Mouse (Mus musculus) thymus, postnatal 4 days (tissue): ENCODE measurements at regions not wholly inside any gene's neighbourhood (a gene's known extent, or its start where the extent isn't known, plus 50 kb on each side); places are given as distances from the start of the nearest gene placed in this dataset.

Source experiments
- DNase-seq: peaks from one replicate; pipeline ENCODE4 v3.0.0; 2021

DNA sequence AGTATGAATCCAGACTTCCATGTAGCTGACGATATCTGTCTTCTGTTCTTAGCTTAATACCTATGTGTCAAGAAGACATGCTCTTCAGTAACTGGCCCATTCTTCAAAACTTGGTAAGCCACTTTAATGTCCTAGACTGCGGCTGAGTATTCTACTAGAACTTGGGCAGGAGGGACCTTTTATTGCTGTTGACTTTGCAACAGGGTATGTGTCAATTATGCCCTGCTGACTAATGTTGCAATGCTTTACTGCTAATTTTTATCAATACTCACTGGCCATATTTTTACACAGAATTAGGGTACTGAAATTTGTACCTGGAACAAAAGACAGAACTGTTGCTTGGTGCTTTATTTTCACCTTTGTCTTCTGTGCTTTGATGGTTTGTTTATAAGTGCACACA lies 746.9 kb downstream of the Ppargc1a start:
- no peak for DNase-seq

DNA sequence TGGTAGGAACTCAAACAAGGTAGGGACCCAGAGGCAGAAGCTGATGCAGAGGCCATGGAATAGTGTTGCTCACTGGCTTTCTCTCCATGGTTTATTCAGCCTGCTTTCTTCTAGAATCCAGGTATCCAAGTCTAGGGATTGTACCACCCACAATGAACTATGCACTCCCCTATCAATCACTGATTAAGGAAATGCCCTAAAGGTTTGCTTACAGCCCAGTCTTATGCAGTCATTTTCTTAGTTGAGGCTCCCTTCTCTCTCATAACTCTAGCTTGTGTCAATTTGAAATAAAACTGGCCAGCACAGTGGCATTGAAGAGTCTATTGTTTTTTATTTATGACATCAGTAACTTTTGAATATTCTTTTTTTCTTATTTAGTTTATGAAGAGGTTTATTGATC lies 747.6 kb downstream of the Ppargc1a start:
- DNase-seq: no peak

DNA sequence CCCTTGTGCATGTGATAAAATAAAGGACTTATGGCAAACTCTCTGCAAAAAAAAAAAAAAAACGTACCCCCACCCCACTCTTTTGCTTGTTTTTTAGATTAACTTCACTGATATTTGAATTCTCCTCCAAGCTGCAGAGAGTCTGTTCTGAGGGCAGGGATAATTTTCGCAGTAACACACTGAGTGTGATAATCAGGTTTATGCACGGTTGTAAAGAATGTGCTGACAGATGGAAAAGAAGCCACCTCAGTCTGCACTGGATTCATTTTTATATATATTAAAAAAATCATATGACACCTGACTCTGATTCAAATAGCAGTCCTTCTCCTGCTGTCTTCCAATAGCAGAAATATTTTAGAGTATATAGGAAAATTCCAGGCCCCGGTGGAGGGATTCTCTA lies 736.5 kb upstream of the Adgra3 start:
- DNase-seq: no peak

DNA sequence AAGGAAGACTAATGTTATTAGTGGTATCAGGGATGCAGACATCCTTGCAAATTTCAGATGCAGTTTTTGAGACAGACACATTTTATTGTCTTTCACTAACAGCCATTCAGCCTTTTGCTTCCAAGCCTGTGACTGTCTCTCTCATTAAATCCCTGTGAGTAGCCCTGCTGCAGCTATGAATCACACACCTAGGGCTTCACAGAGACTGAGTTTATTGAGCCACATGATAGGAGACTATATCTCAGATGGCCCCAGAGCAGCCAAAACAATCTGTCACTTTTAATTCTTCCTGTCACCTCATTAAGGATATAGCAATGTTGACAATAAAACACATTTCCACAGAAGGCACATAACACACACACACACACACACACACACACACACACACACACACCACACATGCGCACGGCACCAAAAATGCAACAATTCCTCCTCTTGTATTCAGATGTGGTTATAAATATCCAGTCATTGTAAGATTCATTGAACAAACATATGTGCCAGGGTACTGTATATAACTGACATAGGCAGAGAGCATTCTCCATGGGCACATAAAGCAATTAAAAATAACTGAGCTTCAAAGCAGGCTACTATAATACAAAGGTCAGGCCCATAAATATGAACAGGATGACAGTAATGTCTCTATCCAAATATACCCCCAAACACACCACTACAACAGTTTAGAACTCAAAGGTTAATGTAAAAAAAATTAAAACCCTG lies 735.8 kb upstream of the Adgra3 start:
- no peak for DNase-seq

DNA sequence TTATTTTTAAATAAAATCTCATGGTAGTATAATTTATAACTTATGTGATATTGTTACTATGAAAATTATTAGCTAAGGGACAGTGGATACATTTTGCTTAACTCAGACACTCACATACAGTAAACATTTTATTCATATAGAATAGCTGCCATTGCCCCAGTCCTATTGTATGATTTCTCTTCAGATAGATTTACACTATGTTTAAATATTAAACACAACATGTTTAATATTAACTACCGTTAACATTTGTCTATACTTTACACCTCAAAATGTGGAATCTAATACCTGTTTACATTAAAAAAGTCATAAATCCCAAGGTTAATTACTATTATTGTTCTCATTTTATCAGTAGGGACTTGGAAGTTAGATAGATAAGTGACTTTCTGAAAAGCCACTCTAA lies 734.8 kb upstream of the Adgra3 start:
- DNase-seq: no peak

DNA sequence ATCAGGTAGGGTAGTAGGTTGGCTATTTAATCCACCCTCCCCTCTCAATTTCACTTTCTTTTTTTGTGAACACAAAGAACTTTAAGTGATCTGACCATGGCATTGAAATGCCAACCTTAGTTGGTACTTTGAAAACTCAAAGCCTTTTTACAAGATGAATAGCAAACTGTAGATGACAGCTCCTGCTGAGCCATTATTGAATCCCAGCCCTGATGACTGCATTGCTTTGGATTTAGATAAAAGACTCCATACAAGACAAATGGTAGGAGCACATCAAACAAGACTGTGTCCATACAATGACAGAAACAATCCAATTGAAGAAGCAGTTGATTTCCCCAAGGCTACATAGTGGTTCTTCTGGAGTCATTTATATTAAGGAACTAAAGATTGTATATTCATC lies 726.5 kb upstream of the Adgra3 start:
- DNase-seq: no peak

DNA sequence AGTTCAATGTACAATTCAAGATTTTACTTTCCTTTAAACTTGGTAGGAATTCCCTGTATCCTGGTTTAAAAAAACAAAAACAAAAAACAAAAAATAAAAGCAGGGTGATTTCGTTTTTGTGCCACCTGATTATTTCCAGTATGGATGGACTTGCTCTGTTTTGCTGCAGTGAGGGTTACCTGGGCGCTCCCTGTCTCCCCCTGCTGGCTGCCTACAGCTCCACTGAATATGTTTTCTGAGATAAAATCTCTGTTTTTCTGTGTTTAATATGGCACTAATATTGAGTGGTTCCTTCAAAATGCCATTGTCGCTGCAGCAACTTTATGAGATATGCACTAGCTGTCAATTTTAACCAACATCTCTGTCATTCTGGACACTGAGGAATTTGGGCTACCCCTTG lies 720.3 kb upstream of the Adgra3 start:
- DNase-seq: peak; percentile 8

DNA sequence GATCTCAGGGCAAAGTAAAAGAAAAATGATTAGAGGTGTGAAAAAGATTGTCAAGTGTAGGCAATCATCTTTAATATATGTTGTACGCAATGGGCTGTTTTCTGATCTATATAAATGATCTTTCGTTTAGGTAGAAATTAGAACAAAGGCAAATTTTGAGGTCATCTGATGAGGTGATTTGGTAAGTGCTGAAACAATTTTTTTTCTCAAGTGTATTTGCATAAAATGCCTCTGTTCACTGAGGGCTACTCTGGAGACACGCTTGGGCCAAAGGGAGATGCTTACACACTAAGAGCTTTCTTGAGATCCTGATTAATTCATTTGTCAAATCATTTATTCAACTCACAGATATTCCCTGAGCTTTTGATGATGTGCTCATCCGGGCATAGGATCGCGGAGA lies 719.4 kb upstream of the Adgra3 start:
- DNase-seq: no peak

DNA sequence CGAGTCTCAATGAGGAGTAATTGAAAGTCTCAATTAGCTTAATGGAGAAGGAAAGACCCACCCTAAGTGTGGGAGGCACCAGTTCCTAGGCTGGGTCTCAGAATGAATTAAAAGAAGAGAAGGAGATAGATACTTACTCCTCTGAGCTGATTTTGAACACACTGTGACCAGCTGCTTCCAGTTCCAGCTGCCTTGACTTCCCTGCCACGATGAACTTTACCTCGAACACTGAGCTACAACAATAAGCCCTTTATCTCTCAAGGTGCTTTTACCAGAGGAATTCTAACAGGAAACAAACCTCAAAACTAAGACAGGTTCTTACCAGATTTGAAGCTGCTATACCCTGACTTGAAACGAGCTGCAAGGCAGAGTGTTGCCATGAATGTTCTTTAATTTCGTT lies 703.5 kb upstream of the Adgra3 start:
- no peak for DNase-seq

DNA sequence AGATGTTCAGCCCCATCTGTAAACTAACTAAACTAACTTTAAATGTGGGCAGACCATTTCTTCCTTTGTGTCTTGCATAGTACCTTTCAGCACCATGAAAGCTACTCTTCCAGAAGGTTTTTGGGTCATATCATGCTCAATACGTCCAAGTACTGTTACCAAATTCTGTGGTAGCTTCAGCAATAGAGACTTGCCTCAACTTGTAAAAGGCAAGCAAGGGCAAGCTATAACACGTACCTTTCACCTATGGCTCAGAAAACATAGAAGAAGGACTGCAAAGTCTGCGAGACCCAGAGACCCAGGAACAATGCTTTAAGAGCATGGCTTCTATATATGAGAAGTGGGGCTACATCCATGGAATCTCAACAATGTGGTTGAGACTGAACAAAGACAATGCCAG lies 701.6 kb upstream of the Adgra3 start:
- DNase-seq: no peak

DNA sequence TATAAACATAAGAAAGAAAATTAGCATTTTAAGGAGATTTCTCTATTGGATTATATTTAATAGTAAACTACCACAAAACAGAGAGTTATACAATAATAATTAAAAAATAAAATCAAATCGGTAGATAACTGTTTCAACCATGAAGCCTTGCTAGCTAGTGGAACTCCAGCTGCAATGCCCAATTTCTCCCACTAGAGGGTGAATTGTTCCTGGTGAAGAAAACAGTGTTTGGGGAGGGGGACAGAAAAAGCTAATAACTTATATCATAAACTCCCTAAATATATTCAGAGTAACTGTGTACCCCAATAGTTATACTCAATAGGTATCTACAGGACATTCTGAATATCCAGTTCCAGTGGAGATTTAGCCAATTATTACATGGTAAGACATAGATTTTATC lies 694.0 kb upstream of the Adgra3 start:
- DNase-seq: peak; percentile 13

DNA sequence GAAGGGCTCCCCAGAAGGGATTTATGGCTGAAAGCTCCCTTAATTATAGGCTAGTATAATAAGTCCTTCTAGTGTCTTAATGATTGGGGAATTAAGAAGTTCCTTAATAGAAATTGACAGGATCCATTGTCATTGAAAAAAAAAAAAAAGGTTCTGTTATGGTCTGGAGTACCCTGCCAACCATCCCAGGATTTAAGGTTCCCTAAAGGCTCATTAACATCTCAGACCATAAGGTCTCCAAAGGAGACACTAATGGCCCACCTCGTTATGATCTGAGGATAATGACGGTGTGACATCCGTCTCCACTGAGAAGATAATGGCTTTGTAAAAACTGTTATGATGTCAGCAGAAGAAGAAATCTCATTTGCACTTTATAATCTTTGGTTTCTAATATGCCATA lies 692.6 kb upstream of the Adgra3 start:
- DNase-seq: no peak

DNA sequence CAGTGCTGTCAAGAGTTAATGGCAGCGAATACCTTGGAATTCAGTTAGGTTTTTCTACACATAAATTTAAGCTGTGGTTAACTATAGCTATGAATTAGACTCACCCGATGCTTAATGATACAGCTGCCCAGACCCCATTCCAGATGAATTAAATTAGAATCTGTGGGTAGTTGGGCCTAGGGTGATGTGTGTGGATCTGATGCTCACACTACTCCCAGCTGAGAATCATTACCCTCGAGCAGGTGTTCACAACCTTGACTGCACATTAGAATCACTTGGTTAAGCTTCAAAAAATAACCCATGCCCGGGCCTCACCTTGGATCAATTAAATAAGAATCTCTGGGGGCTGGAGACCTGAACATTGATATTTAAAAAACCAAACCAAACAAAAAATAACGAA lies 684.2 kb upstream of the Adgra3 start:
- DNase-seq: no peak

DNA sequence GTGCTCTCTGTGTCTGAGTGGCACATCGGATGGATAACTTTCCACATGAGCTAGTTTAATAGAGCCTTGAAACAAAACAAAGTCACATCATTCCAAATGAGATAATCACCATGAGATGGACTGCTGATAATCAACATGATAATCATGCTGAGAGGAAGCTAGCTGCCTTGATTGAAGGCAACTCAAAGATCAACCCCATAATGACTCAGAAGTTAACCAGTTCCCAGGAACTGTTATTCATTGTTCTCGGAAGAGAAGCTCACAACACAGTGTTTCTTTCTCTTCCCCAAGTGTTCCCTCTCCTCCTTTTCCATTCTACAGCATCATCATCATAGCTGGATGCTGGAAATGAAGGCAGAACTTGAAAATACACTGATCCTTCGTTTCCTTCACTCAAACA lies 674.9 kb upstream of the Adgra3 start:
- DNase-seq: no peak

DNA sequence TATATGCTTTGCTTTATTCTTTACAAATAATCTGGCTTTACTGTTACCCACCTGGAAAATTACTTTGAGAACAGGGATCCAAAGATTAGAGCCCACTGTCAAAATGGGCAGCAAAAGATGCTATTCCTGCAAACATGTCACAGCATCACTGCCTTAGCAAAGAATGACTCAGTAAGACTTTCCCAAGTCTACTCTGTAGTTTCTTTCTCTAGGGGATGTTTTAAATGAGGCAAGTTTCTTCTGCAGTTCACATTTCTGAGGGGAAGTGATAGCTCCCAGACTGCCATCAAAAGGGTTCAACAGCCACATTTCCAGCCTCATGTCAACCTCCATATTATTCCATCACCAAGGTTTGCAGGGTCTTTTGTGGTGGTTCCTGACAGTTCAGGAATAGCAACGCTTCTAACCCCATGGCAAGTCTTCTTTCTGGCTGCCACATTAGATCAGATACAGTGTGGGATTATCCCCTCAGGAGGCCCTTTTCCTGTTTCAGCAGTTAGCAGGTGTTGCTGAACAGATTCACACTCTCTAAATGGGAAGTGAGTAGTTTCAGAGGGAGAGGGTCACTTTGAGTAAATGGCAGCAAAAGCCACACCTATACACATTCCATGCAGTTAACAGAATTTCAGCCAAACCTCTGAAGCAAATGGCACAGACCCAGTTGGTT lies 669.7 kb upstream of the Adgra3 start:
- no peak for DNase-seq

DNA sequence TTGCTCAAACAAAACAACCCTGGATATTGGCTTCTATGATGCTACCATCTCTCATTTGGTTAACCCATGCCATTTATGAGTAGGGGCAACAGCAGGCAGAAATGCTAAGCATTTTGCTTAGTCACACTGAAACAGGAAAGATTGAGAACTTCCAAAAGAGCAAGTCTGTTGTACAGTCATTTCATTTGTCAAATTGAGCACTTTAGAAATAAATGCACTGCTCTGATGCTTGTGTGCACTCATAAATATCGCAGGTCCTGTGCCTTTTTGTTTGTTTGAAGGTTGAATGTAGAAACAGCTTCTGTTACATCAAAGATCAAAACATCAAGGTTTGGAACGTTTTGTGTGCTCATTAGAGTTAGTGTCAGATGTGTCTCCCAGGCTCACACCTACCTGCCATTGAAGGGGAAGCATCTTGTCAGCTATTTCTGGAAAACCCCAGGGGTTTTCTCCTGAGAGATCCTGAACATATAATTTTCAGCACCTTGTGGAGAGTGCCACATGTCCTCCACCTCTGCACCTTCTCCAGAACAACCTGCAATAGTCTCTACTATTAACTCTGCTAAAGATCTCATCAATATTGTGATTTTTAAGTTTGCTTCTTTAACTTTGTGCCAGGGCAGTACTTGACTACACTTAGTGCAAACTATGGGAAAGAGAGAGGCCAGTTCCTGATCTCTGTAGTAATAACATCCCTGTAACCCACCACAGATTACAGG lies 648.3 kb upstream of the Adgra3 start:
- DNase-seq: no peak

DNA sequence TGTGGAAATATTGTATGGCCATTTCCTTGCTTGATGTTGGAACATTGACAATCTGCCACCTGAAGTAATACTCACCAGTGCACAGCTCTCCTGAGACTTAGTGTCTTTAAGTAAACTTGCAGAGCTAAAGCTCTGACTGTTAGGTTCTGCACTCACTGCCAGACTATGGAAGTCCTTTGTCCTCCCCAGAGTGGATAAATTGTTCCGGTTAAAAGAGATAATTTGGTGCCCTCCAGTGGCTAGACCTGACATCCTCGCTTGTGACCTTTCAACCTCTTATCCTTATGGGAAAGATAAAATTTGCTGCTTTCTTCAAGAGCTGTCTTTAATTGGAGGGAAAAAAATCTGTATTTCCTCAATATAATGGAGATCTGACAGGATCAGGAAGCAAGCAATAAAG lies 639.3 kb upstream of the Adgra3 start:
- DNase-seq: no peak

DNA sequence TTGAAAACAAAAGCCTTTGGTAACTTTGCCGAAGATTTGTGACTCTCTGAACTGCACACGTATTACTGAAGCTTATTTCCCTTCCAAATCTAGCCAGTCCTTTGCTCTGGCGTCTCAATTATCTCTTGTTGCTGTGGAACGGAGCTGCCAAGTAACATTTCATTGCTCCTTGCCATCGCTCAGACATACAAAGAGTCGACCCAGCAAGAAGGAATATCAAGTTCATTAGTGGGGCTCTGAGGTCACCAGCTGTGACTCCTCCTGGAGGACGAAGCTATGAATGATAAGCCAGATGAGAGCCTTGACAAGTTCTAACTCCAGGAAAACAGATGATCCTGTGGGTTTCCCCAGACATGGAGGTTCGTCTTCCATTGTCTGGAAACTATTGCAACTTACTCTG lies 638.8 kb upstream of the Adgra3 start:
- DNase-seq: no peak

DNA sequence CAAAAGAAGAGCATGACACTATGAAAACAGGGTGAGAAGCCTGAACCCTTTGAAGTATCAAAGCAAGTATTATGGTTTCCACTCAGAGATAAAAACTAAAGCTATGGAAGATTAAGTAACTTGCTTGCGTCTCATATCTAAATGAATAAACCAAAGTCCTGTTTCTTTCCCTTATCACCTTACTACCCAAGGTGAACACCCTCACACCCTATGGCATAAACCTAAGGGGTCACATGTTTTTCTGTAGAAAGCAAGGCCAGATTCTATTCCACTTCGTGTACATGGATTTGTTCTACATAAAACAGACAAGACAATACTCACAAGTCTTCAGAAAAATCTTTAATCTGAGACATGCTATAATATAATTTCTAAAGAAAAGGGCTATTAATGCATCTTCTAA lies 629.6 kb upstream of the Adgra3 start:
- DNase-seq: no peak

DNA sequence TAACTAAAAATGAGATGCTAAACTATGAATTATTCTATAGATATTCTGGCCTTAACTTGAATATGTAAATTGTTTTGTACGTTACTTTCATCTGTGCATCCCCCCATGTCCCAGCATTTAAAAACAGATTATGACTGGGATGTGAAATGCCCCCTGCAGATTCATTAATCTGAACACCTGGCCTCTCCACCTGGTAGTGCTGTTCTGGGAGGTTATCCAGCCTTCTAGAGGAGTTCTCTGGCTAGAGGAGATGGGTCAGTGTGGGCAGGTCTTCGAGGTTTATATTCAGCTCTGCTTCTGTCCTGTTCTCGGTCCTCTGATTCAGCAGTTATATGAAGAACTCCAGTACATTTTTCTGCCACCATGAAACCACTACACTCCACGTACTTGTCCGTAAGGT lies 625.2 kb upstream of the Adgra3 start:
- no peak for DNase-seq

DNA sequence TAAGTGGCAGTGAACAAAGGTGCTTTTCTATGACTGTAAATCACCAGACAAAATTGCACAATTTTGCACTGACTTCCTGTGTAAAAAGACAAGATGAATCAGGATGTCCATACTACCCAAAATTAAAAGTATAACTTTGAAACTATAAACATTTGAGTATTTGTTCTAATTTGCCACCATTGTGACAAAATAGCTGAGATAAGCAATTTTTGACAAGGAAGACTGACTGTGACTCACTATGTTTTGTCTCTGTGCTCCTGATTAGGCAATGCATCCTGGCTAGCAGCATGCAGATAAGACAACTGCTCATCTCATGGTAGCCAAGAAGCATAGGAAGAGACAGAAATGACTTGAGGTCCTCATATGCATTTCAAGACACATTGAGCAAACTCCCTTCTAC lies 577.7 kb upstream of the Adgra3 start:
- DNase-seq: no peak

DNA sequence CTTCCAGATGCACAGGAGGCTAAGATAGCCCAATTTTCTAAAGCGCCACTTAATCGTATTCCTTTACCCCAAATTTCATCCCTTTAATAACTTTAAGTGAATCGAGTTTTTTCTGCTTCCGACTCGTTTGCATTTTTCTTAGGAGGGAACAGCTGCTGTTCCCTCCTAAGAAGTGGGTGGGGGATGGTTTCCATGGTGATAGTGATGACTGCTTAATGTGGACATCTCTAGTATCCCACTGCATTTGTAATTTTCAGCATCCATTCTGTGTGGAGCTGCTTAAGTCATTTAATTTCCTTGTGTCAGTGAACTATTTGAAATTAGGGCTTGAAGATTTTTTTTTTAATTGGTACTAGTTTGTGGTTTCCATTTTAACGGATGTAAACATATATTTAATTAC lies 567.8 kb upstream of the Adgra3 start:
- DNase-seq: no peak

DNA sequence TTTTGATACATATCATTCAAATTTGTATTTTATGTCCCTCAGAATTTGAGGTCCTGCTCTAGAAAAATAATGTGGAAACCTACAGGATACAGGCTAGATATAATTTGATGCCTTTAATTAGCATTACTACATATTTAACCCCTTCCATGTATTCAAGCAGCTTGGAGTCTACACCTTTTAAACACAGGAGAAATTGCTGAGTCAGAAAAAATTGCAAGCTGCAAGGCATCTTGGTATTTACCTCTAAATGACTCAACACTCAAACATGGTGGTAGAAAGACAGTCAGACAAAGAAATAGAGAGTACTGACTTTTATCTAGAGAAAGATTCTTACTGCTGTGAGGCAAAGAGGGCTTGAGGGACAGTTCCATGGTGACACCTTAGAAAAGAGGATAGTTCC lies 565.4 kb upstream of the Adgra3 start:
- DNase-seq: no peak
